Mouse (Mus musculus) ES-Bruce4 (cell line): Measurements from ENCODE around the gene 4930523C07Rik.

Source experiments
- CTCF ChIP-seq: IDR thresholded peaks from one replicate; pipeline ENCODE4 v1.8.1; 2011; ENCODE audit warnings: low read depth, low read length
- EP300 ChIP-seq: IDR thresholded peaks from 2 replicates; pipeline ENCODE4 v1.6.1; 2011; ENCODE audit warnings: low read depth, low read length; ENCODE audit not compliant: insufficient read depth

DNA sequence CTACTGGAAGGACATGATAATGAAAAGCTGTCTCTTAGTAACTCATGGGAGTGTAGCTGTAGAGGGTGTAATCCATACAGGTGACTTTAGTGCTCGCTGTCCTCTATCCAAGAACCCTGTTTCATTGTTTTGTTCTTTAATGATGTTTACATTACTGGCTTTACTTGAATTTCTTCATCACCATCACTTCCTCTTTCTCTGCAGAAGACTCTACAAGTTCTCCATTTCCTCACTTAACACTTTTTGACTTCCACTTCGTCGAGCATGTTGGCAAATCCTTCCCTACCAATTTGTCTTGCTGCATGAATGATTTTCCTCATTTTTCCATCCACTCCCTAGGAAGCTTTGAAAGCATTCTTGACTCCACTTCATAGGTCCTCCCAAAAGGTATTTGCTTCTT is 31.1 kb upstream of the 4930523C07Rik start:
- TF ChIP-seq CTCF (no peak), EP300 (no peak)
